Mouse (Mus musculus): ENCODE measurements at regions not wholly inside any gene's neighbourhood (a gene's known extent, or its start where the extent isn't known, plus 50 kb on each side); places are given as distances from the start of the nearest gene placed in this dataset.

GRCm38 (mm10) chr2:45652977-45653376, 535.8 kb upstream of the Zeb2 start:
- DNase-seq (ENCODE audit: low read depth, low spot score), result no peak
- no peak overlapping the region for H3K4me3 ChIP-seq (ENCODE audit: control insufficient read depth in 1 of 2, insufficient read depth in 1 of 2, low read depth in 2 of 2, low read length in 2 of 2)
- no peak overlapping the region for H3K27ac ChIP-seq (ENCODE audit: control insufficient read depth, low read depth, low read length)
- TF ChIP-seq ELF1 (IDR thresholded peaks at IDR 0.05; ENCODE audit: low read depth, low read length) (no peak), NELFE (IDR thresholded peaks at IDR 0.05; ENCODE audit: low read depth, low read length) (no peak), SIN3A (IDR thresholded peaks at IDR 0.05; ENCODE audit: low read length) (no peak), EP300 (IDR thresholded peaks at IDR 0.05; ENCODE audit: low read depth in 1 of 2, low read length in 2 of 2) (no peak), GABPA (IDR thresholded peaks at IDR 0.05; ENCODE audit: low read depth, low read length) (no peak), RCOR1 (IDR thresholded peaks at IDR 0.05; ENCODE audit: low read depth, low read length) (no peak)
- H3K9me3 ChIP-seq (replicated peaks; ENCODE audit: insufficient read depth, low read length), result no peaks in the 10 kb centered on the region
- H3K79me2 ChIP-seq (ENCODE audit: control insufficient read depth, insufficient read depth, low read length, poor library complexity), result no peaks in the 10 kb centered on the region
- H3K36me3 ChIP-seq (ENCODE audit: control insufficient read depth in 1 of 2, insufficient read depth in 2 of 2, low read length in 2 of 2), result peaks cover 0 to 2% of the 10 kb centered on the region in 2 experiments; a peak in 1 of 4 replicates
- H3K4me1 ChIP-seq (ENCODE audit: control insufficient read depth in 1 of 2, insufficient read depth in 2 of 2, low read length in 2 of 2), result no peaks in the 10 kb centered on the region
- H3K27me3 ChIP-seq (ENCODE audit: control insufficient read depth in 1 of 2, insufficient read depth in 2 of 2, low read length in 2 of 2), result no peaks in the 10 kb centered on the region
- no peak overlapping the region for H3K9ac ChIP-seq (ENCODE audit: control insufficient read depth, low read depth, low read length, poor library complexity, severe bottlenecking)

DNA sequence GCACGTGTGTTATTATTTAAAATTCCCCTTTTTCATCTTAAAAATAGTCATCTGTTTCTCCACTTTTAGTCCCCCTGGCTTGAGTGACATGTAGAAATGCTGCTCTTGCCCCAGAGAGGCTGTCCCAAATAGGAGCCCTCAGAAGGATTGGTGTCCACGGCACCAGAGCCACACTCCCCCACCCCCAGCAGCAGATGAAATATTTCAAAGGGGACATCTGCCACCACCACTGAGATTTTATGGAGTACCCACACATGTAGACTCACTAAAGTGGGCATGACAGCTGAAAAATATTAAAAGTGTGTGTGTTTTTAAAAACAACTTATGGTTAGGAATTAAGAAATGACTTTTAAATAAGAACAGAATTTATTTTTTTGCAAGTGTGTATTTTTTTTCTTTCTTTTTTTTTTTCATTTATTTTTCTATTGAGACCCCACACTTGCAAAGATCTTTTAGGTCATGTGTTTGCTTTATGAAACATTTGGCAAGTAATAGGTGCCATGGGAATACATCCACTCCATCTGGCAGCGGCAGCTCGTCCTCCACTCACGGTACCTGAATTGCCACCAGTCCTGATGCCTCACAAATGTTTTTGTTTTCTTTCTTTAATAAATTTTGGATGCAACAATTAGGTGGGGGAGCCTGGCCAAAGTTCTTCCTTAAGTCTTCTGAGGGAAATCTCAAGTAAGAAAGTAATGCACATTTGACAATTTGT, 533.2 kb upstream of the Zeb2 start:
- TF ChIP-seq MYB (IDR thresholded peaks at IDR 0.05; ENCODE audit: low read depth, low read length) (no peak), POLR2AphosphoS2 (IDR thresholded peaks at IDR 0.05; ENCODE audit: low read length) (no peak), E2F4 (IDR thresholded peaks at IDR 0.05; ENCODE audit: borderline replicate concordance, low read depth, low read length) (no peak), ZC3H11A (IDR thresholded peaks at IDR 0.05; ENCODE audit: low read depth, low read length) (no peak), MEF2A (IDR thresholded peaks at IDR 0.05; ENCODE audit: extremely low read depth, insufficient replicate concordance, low read depth, low read length, poor library complexity, severe bottlenecking) (no peak), JUND (IDR thresholded peaks at IDR 0.05; ENCODE audit: low read depth, low read length) (no peak), BHLHE40 (IDR thresholded peaks at IDR 0.05; ENCODE audit: borderline replicate concordance, low read depth, low read length) (no peak), MXI1 (IDR thresholded peaks at IDR 0.05; ENCODE audit: low read depth, low read length) (no peak), ZNF384 (IDR thresholded peaks at IDR 0.05; ENCODE audit: low read depth, low read length) (no peak), UBTF (IDR thresholded peaks at IDR 0.05; ENCODE audit: borderline replicate concordance, insufficient read depth, low read depth, low read length) (no peak)
- H3K27me3 ChIP-seq (ENCODE audit: control insufficient read depth in 1 of 2, insufficient read depth in 2 of 2, low read length in 2 of 2), result no peaks in the 10 kb centered on the region

More for the DNA sequence above, 533.2 kb upstream of the Zeb2 start:
- Histone ChIP-seq H3K9ac (ENCODE audit: control insufficient read depth, low read depth, low read length, poor library complexity, severe bottlenecking) (no peak overlapping the region), H3K79me2 (ENCODE audit: control insufficient read depth, insufficient read depth, low read length, poor library complexity) (no peaks in the 10 kb centered on the region), H3K4me3 (ENCODE audit: control insufficient read depth in 1 of 2, insufficient read depth in 1 of 2, low read depth in 2 of 2, low read length in 2 of 2) (no peak overlapping the region), H3K36me3 (ENCODE audit: control insufficient read depth in 1 of 2, insufficient read depth in 2 of 2, low read length in 2 of 2) (peaks cover 0 to 2% of the 10 kb centered on the region in 2 experiments; a peak in 1 of 4 replicates), H3K27ac (ENCODE audit: control insufficient read depth, low read depth, low read length) (no peak overlapping the region), H3K4me1 (ENCODE audit: control insufficient read depth in 1 of 2, insufficient read depth in 2 of 2, low read length in 2 of 2) (no peaks in the 10 kb centered on the region), H3K9me3 (replicated peaks; ENCODE audit: insufficient read depth, low read length) (no peaks in the 10 kb centered on the region)
- DNase-seq (ENCODE audit: low read depth, low spot score), result no peak
